Mouse (Mus musculus): ENCODE results near the gene Myh7b. TPM values are rescaled to one million over a fixed set of nuclear protein-coding genes. Genes with fewer than 3 reads are reported as not detected.

Myh7b gene
- polyA plus RNA-seq, 1 experiment from 2014 or later: 0.40 TPM

- DNase-seq (ENCODE audit: low spot score): no peak
- Histone ChIP-seq H3K36me3 (replicated peaks; ENCODE audit: control insufficient read depth, insufficient read depth) (no peaks in the 10 kb centered on the region), H3K4me2 (replicated peaks) (peak overlapping the region; percentile 42; the same call in 1 of the 2 replicates), H3K4me3 (replicated peaks; ENCODE audit: low read length) (no peak overlapping the region), H3K9ac (no peak overlapping the region), H3K27ac (no peak overlapping the region), H3K9me3 (ENCODE audit: control insufficient read depth, low read length) (no peaks in the 10 kb centered on the region), H3K4me1 (replicated peaks; ENCODE audit: control insufficient read depth, insufficient read depth, low read length) (no peaks in the 10 kb centered on the region), H3K27me3 (ENCODE audit: control insufficient read depth, insufficient read depth, low read length) (no peaks in the 10 kb centered on the region; the same call in 1 of the 2 replicates)
- 70% methylated on average over 8 of the region's 8 CpGs for WGBS
- ATAC-seq (ENCODE audit: low FRiP score): no peak
These were observed 2.9 kb downstream of the Myh7b start for GRCm38 (mm10) chr2:155613953-155614352.

DNA sequence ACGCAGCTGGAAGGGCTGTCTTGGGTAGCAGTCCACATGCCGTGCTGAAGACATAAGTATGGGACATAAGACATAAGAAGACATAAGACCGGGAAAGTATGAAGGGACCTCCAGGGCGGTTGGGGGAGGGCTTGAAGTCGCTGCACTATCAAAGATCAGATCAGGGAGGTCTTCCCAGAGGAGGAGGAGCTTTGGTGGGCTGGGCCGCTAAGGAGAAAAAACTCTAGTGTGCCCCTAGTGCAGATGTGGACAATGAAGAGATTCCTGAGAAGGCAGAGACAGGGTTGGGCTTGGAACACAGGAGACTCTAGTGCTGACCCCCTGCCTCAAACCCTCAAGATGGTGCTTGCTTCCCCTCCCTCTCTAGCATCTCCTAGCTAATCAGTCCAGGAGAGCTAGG, 6.0 kb downstream of the Myh7b start:
- Histone ChIP-seq H3K4me1 (replicated peaks; ENCODE audit: control insufficient read depth, insufficient read depth, low read length) (no peaks in the 10 kb centered on the region), H3K27ac (no peak overlapping the region), H3K9me3 (ENCODE audit: control insufficient read depth, low read length) (no peaks in the 10 kb centered on the region), H3K27me3 (ENCODE audit: control insufficient read depth, insufficient read depth, low read length) (no peaks in the 10 kb centered on the region; the same call in 1 of the 2 replicates), H3K36me3 (replicated peaks; ENCODE audit: control insufficient read depth, insufficient read depth) (no peaks in the 10 kb centered on the region), H3K9ac (no peak overlapping the region), H3K4me2 (replicated peaks) (no peak overlapping the region), H3K4me3 (replicated peaks; ENCODE audit: low read length) (no peak overlapping the region)
- DNase-seq (ENCODE audit: low spot score): no peak
- ATAC-seq (ENCODE audit: low FRiP score): no peak
- 65% methylated on average over 6 of the region's 6 CpGs for WGBS

GRCm38 (mm10) chr2:155619817-155620216, 8.8 kb downstream of the Myh7b start:
- 23% methylated on average over 8 of the region's 8 CpGs for WGBS
- Histone ChIP-seq H3K36me3 (replicated peaks; ENCODE audit: control insufficient read depth, insufficient read depth) (no peaks in the 10 kb centered on the region), H3K9ac (no peak overlapping the region), H3K4me1 (replicated peaks; ENCODE audit: control insufficient read depth, insufficient read depth, low read length) (no peaks in the 10 kb centered on the region), H3K27ac (no peak overlapping the region), H3K4me3 (replicated peaks; ENCODE audit: low read length) (no peak overlapping the region), H3K27me3 (ENCODE audit: control insufficient read depth, insufficient read depth, low read length) (no peaks in the 10 kb centered on the region), H3K4me2 (replicated peaks) (no peak overlapping the region), H3K9me3 (ENCODE audit: control insufficient read depth, low read length) (no peaks in the 10 kb centered on the region)
- ATAC-seq (ENCODE audit: low FRiP score) (no peak), DNase-seq (ENCODE audit: low spot score) (peak; percentile 78)

DNA sequence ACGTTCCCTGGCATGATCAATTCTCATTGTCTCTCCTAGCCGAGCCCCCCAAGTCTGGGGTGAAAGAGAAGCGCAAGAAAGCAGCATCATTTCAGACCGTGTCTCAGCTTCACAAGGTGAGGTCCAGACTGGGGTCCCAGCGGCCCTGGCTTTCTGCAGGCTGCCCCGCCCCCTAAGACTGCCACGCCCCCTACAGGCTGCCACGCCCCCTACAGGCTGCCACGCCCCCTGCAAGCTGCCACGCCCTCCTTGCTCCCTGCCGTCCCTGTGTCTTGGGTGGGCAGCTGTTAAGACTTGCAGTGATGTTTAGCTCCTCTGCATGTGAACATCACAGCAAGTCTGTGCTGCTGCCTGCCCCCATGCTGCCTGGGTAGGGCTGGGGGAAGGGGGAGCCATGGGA, 11.6 kb downstream of the Myh7b start:
- ATAC-seq (ENCODE audit: low FRiP score) (no peak), DNase-seq (ENCODE audit: low spot score) (no peak)
- H3K4me3 ChIP-seq (replicated peaks; ENCODE audit: low read length): no peak overlapping the region
- H3K9me3 ChIP-seq (ENCODE audit: control insufficient read depth, low read length): no peaks in the 10 kb centered on the region
- no peaks in the 10 kb centered on the region for H3K4me1 ChIP-seq (replicated peaks; ENCODE audit: control insufficient read depth, insufficient read depth, low read length)
- H3K4me2 ChIP-seq (replicated peaks): no peak overlapping the region
- no peak overlapping the region for H3K9ac ChIP-seq
- no peak overlapping the region for H3K27ac ChIP-seq
- no peaks in the 10 kb centered on the region for H3K36me3 ChIP-seq (replicated peaks; ENCODE audit: control insufficient read depth, insufficient read depth)
- H3K27me3 ChIP-seq (ENCODE audit: control insufficient read depth, insufficient read depth, low read length): 0 out of 2 replicates have a peak, but pooled peaks cover under 1% of the 10 kb centered on the region
- 33% methylated on average over 11 of the region's 11 CpGs for WGBS

GRCm38 (mm10) chr2:155623996-155624395, 13.0 kb downstream of the Myh7b start:
- WGBS: 89% methylated on average over 6 of the region's 6 CpGs
- H3K4me1 ChIP-seq (replicated peaks; ENCODE audit: control insufficient read depth, insufficient read depth, low read length): peaks cover 2% of the 10 kb centered on the region; the same call in 1 of the 2 replicates
- no peak overlapping the region for H3K9ac ChIP-seq
- peaks cover 15% of the 10 kb centered on the region for H3K27me3 ChIP-seq (ENCODE audit: control insufficient read depth, insufficient read depth, low read length)
- ATAC-seq (ENCODE audit: low FRiP score): no peak
- H3K27ac ChIP-seq: no peak overlapping the region
- no peak overlapping the region for H3K4me3 ChIP-seq (replicated peaks; ENCODE audit: low read length)
- H3K36me3 ChIP-seq (replicated peaks; ENCODE audit: control insufficient read depth, insufficient read depth): peaks cover 4% of the 10 kb centered on the region; the same call in 1 of the 2 replicates
- no peak overlapping the region for H3K4me2 ChIP-seq (replicated peaks)
- no peak for DNase-seq (ENCODE audit: low spot score)
- H3K9me3 ChIP-seq (ENCODE audit: control insufficient read depth, low read length): no peaks in the 10 kb centered on the region

DNA sequence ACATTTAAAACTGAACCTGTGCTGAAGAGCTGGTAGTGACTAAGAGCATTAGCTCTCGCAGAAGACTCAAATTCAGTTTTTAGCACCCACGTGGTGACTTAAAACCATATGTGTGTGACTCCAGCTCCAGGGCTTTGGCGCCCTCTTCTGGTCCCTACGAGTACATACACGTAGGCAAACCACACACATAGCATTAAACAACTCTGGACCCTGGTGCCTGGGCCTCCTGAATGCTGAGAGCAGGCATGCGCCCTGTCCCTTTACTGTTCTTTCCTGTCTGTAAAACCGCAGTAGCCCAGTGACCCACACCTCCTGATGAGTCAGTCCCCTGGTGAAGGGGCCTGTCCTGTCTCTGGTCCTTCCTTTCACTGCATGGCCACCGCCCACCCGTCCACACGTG, 13.7 kb downstream of the Myh7b start:
- Histone ChIP-seq H3K27ac (no peak overlapping the region), H3K4me3 (replicated peaks; ENCODE audit: low read length) (no peak overlapping the region), H3K36me3 (replicated peaks; ENCODE audit: control insufficient read depth, insufficient read depth) (peaks cover 4% of the 10 kb centered on the region; the same call in 1 of the 2 replicates), H3K4me2 (replicated peaks) (no peak overlapping the region), H3K27me3 (ENCODE audit: control insufficient read depth, insufficient read depth, low read length) (peaks cover 18% of the 10 kb centered on the region), H3K9ac (no peak overlapping the region), H3K9me3 (ENCODE audit: control insufficient read depth, low read length) (no peaks in the 10 kb centered on the region), H3K4me1 (replicated peaks; ENCODE audit: control insufficient read depth, insufficient read depth, low read length) (peaks cover 9% of the 10 kb centered on the region; the same call in 1 of the 2 replicates)
- ATAC-seq (ENCODE audit: low FRiP score) (no peak), DNase-seq (ENCODE audit: low spot score) (peak; percentile 65)
- 38% methylated on average over 10 of the region's 10 CpGs for WGBS

GRCm38 (mm10) chr2:155626277-155626676, 15.3 kb downstream of the Myh7b start:
- 45% methylated on average over 15 of the region's 15 CpGs for WGBS
- no peak for DNase-seq (ENCODE audit: low spot score)

GRCm38 (mm10) chr2:155627030-155627738, 16.2 kb downstream of the Myh7b start:
- 48% methylated on average over 21 of the region's 21 CpGs for WGBS
- ATAC-seq (ENCODE audit: low FRiP score): no peak
- Histone ChIP-seq H3K27me3 (ENCODE audit: control insufficient read depth, insufficient read depth, low read length) (peaks cover 40% of the 10 kb centered on the region), H3K4me1 (replicated peaks; ENCODE audit: control insufficient read depth, insufficient read depth, low read length) (peaks cover 20% of the 10 kb centered on the region; the same call in 1 of the 2 replicates), H3K4me2 (replicated peaks) (no peak overlapping the region), H3K4me3 (replicated peaks; ENCODE audit: low read length) (no peak overlapping the region), H3K9me3 (ENCODE audit: control insufficient read depth, low read length) (no peaks in the 10 kb centered on the region), H3K27ac (no peak overlapping the region), H3K9ac (no peak overlapping the region), H3K36me3 (replicated peaks; ENCODE audit: control insufficient read depth, insufficient read depth) (peaks cover 13% of the 10 kb centered on the region)
- DNase-seq (ENCODE audit: low spot score): peak; percentile 82

More at GRCm38 (mm10) chr2:155626277-155626676, 15.3 kb downstream of the Myh7b start:
- H3K9me3 ChIP-seq (ENCODE audit: control insufficient read depth, low read length): no peaks in the 10 kb centered on the region
- no peak overlapping the region for H3K27ac ChIP-seq
- H3K27me3 ChIP-seq (ENCODE audit: control insufficient read depth, insufficient read depth, low read length): peaks cover 31% of the 10 kb centered on the region
- peaks cover 20% of the 10 kb centered on the region; the same call in 1 of the 2 replicates for H3K4me1 ChIP-seq (replicated peaks; ENCODE audit: control insufficient read depth, insufficient read depth, low read length)
- H3K9ac ChIP-seq: no peak overlapping the region
- H3K4me3 ChIP-seq (replicated peaks; ENCODE audit: low read length): no peak overlapping the region
- no peak for ATAC-seq (ENCODE audit: low FRiP score)
- H3K4me2 ChIP-seq (replicated peaks): no peak overlapping the region
- H3K36me3 ChIP-seq (replicated peaks; ENCODE audit: control insufficient read depth, insufficient read depth): peaks cover 4% of the 10 kb centered on the region

DNA sequence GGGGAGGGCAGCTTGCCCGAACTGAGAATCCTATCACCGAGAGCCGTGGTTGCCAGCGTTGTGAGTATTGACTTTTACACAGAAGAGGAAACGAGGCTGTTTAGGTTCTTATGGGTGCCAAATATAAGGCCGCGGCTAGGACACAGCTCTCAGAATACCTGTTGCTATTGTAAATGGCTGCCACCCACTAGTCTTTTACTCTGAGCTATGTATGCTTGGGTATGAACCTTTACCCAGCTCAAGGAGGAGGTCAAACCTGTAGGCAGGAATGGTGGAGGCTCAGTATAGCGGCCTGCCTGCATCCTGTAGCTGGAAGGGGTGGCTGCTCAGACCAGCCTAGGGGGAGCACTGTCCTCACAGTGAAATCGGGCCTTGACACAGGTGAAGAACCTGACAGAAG, 17.1 kb downstream of the Myh7b start:
- Histone ChIP-seq H3K4me1 (replicated peaks; ENCODE audit: control insufficient read depth, insufficient read depth, low read length) (peaks cover 20% of the 10 kb centered on the region; the same call in 1 of the 2 replicates), H3K4me2 (replicated peaks) (no peak overlapping the region), H3K9me3 (ENCODE audit: control insufficient read depth, low read length) (no peaks in the 10 kb centered on the region), H3K27ac (no peak overlapping the region), H3K36me3 (replicated peaks; ENCODE audit: control insufficient read depth, insufficient read depth) (peaks cover 22% of the 10 kb centered on the region), H3K27me3 (ENCODE audit: control insufficient read depth, insufficient read depth, low read length) (peaks cover 50% of the 10 kb centered on the region), H3K9ac (no peak overlapping the region), H3K4me3 (replicated peaks; ENCODE audit: low read length) (no peak overlapping the region)
- 83% methylated on average over 9 of the region's 9 CpGs for WGBS
- ATAC-seq (ENCODE audit: low FRiP score) (no peak), DNase-seq (ENCODE audit: low spot score) (no peak)
